Mouse (Mus musculus): ENCODE measurements at regions not wholly inside any gene's neighbourhood (a gene's known extent, or its start where the extent isn't known, plus 50 kb on each side); places are given as distances from the start of the nearest gene placed in this dataset.

GRCm38 (mm10) chr5:62339958-62340597, 425.9 kb downstream of the Arap2 start:
- H3K4me3 ChIP-seq: no peak overlapping the region
- no peak overlapping the region for H3K27ac ChIP-seq (replicated peaks)
- H3K9ac ChIP-seq (replicated peaks): no peak overlapping the region
- H3K4me1 ChIP-seq: no peaks in the 10 kb centered on the region
- no peaks in the 10 kb centered on the region for H3K27me3 ChIP-seq
- H3K36me3 ChIP-seq: no peaks in the 10 kb centered on the region
- 82% methylated on average over 5 of the region's 5 CpGs for WGBS
- no peak for ATAC-seq (ENCODE audit: low FRiP score, low read depth)
- no peak overlapping the region for H3K4me2 ChIP-seq (replicated peaks)
- no peaks in the 10 kb centered on the region for H3K9me3 ChIP-seq

- no peak overlapping the region for H3K4me3 ChIP-seq
- no peak overlapping the region for H3K4me2 ChIP-seq (replicated peaks)
- H3K9me3 ChIP-seq: no peaks in the 10 kb centered on the region
- no peak overlapping the region for H3K27ac ChIP-seq (replicated peaks)
- no peak overlapping the region for H3K9ac ChIP-seq (replicated peaks)
- H3K36me3 ChIP-seq: no peaks in the 10 kb centered on the region
- H3K4me1 ChIP-seq: no peaks in the 10 kb centered on the region
- no peaks in the 10 kb centered on the region for H3K27me3 ChIP-seq
- 75% methylated on average over 2 of the region's 2 CpGs for WGBS
- ATAC-seq (ENCODE audit: low FRiP score, low read depth): 0 out of 2 replicates have a peak, but pooled peaks have one; percentile 30
Observed at GRCm38 (mm10) chr5:62320682-62321081, 445.3 kb downstream of the Arap2 start.

GRCm38 (mm10) chr5:62305561-62305960, 460.4 kb downstream of the Arap2 start:
- H3K27ac ChIP-seq (replicated peaks): no peak overlapping the region
- no peak overlapping the region for H3K4me3 ChIP-seq
- no peak for ATAC-seq (ENCODE audit: low FRiP score, low read depth)
- H3K36me3 ChIP-seq: no peaks in the 10 kb centered on the region
- no peaks in the 10 kb centered on the region for H3K9me3 ChIP-seq
- H3K4me2 ChIP-seq (replicated peaks): no peak overlapping the region
- no peak overlapping the region for H3K9ac ChIP-seq (replicated peaks)
- H3K27me3 ChIP-seq: no peaks in the 10 kb centered on the region
- H3K4me1 ChIP-seq: no peaks in the 10 kb centered on the region

GRCm38 (mm10) chr5:62296858-62297257, 469.1 kb downstream of the Arap2 start:
- 0 out of 2 replicates have a peak, but pooled peaks cover 3% of the 10 kb centered on the region for H3K9me3 ChIP-seq
- H3K4me3 ChIP-seq: no peak overlapping the region
- H3K4me1 ChIP-seq: no peaks in the 10 kb centered on the region
- WGBS: 77% methylated on average over 1 of the region's 1 CpGs
- no peak overlapping the region for H3K27ac ChIP-seq (replicated peaks)
- H3K27me3 ChIP-seq: no peaks in the 10 kb centered on the region
- H3K9ac ChIP-seq (replicated peaks): no peak overlapping the region
- no peak overlapping the region for H3K4me2 ChIP-seq (replicated peaks)
- no peaks in the 10 kb centered on the region for H3K36me3 ChIP-seq
- no peak for ATAC-seq (ENCODE audit: low FRiP score, low read depth)

All from midbrain, embryonic 12.5 days (tissue).